Mouse (Mus musculus) lung, embryonic 16.5 days (tissue): ENCODE data around the gene Mllt6. TPM values are rescaled to one million over a fixed set of nuclear protein-coding genes. Genes with fewer than 3 reads are reported as not detected.

Experiments used
- ATAC-seq: fragments of 200-750 bp; cut with Nextera tagmentation; 2 replicates; pipeline ENCODE4 v1.8.0; 2017; ENCODE audit warnings: low read depth, mild to moderate bottlenecking, moderate library complexity
- H3K27ac ChIP-seq: fragments of 300-500 bp; sonication (generic); 2 replicates; pipeline ENCODE4 v1.5.1; 2014; ENCODE audit warnings: mild to moderate bottlenecking, control low read depth, low read length
- H3K27me3 ChIP-seq: fragments of 300-500 bp; sonication (generic); 2 replicates; pipeline ENCODE4 v1.6.1; 2014; ENCODE audit warnings: low read depth, low read length, mixed read lengths; ENCODE audit not compliant: control insufficient read depth, insufficient read depth
- H3K36me3 ChIP-seq: fragments of 300-500 bp; sonication (generic); 2 replicates; pipeline ENCODE4 v1.6.1; 2014; ENCODE audit warnings: low read length; ENCODE audit not compliant: control insufficient read depth, insufficient read depth
- H3K4me1 ChIP-seq: fragments of 300-500 bp; sonication (generic); replicated peaks from 2 replicates; pipeline ENCODE4 v1.6.1; 2014; ENCODE audit warnings: low read length, mixed read lengths; ENCODE audit not compliant: control insufficient read depth, insufficient read depth
- H3K4me2 ChIP-seq: fragments of 300-500 bp; sonication (generic); 2 replicates; pipeline ENCODE4 v1.6.1; 2014; ENCODE audit warnings: low read depth, low read length, control low read depth
- H3K4me3 ChIP-seq: fragments of 300-500 bp; sonication (generic); 2 replicates; pipeline ENCODE4 v1.5.1; 2014; ENCODE audit warnings: mild to moderate bottlenecking, low read length, control low read depth
- H3K9ac ChIP-seq: fragments of 300-500 bp; sonication (generic); 2 replicates; pipeline ENCODE4 v1.6.1; 2014; ENCODE audit warnings: low read length, control low read depth
- H3K9me3 ChIP-seq: fragments of 300-500 bp; sonication (generic); 2 replicates; pipeline ENCODE4 v1.6.1; 2016; ENCODE audit warnings: low read length; ENCODE audit not compliant: control insufficient read depth
- WGBS: fragments of 180-500 bp; shearing (Covaris S2); extraction: QIAGEN DNeasy Blood & Tissue Kit; methylation state at CpG from one replicate; pipeline ENCODE4 v1.1.7; 2014; 5-methylcytosine and 5-hydroxymethylcytosine counted together
- polyA plus RNA-seq: library from polyadenylated mRNA; unstranded; fragments of >200 nt; fragmentation: Nextera tagmentation; extraction: Ambion mirVana; gene quantifications from 2 replicates; pipeline ENCODE4 v1.2.1, GENCODE M21; 2015

Mllt6 gene
- polyA plus RNA-seq, 1 experiment from 2014 or later: 3.4 TPM

- peaks cover 20% of the 10 kb centered on the region for H3K36me3 ChIP-seq
- H3K4me1 ChIP-seq: peaks cover 50% of the 10 kb centered on the region
- ATAC-seq: no peak
- WGBS: 72% methylated on average over 6 of the region's 6 CpGs
- no peak overlapping the region for H3K4me3 ChIP-seq
- H3K9me3 ChIP-seq: no peaks in the 10 kb centered on the region
- H3K9ac ChIP-seq: no peak overlapping the region
- H3K27ac ChIP-seq: peak overlapping the region; percentile 69; the same call in 1 of the 2 replicates
- no peak overlapping the region for H3K4me2 ChIP-seq
- no peaks in the 10 kb centered on the region for H3K27me3 ChIP-seq
Measured at GRCm38 (mm10) chr11:97684063-97684680, 21.0 kb downstream of the Mllt6 start.

GRCm38 (mm10) chr11:97684766-97685165 is 21.6 kb downstream of the Mllt6 start:
- H3K4me2 ChIP-seq: no peak overlapping the region

GRCm38 (mm10) chr11:97685613-97686321 is 22.6 kb downstream of the Mllt6 start, which contains the start of gene Cisd3:
Cisd3 (plus strand) TSS chr11:97685826.
- under 1% methylated on average over 43 of the region's 43 CpGs for WGBS
- H3K27me3 ChIP-seq: no peaks in the 10 kb centered on the region
- peaks cover 43% of the 10 kb centered on the region for H3K4me1 ChIP-seq
- H3K9ac ChIP-seq: peak within 1 kb of the TSS; percentile 63
- H3K9me3 ChIP-seq: no peaks in the 10 kb centered on the region
- peak within 1 kb of the TSS; percentile 69 for H3K27ac ChIP-seq
- peaks cover 16% of the 10 kb centered on the region for H3K36me3 ChIP-seq
- peak within 1 kb of the TSS; percentile 70 for H3K4me2 ChIP-seq
- H3K4me3 ChIP-seq: peak within 1 kb of the TSS; percentile 43
- peak; percentile 86 for ATAC-seq

More at GRCm38 (mm10) chr11:97684766-97685165, 21.6 kb downstream of the Mllt6 start:
- Histone ChIP-seq H3K27ac (peak overlapping the region; percentile 69), H3K4me3 (no peak overlapping the region), H3K27me3 (no peaks in the 10 kb centered on the region), H3K4me1 (peaks cover 50% of the 10 kb centered on the region), H3K9me3 (no peaks in the 10 kb centered on the region), H3K9ac (no peak overlapping the region), H3K36me3 (peaks cover 15% of the 10 kb centered on the region)
- no peak for ATAC-seq
- 28% methylated on average over 7 of the region's 7 CpGs for WGBS

GRCm38 (mm10) chr11:97686322-97686908 is 23.2 kb downstream of the Mllt6 start:
- Histone ChIP-seq H3K36me3 (peaks cover 23% of the 10 kb centered on the region), H3K4me2 (peak overlapping the region; percentile 70), H3K9me3 (no peaks in the 10 kb centered on the region), H3K4me1 (peaks cover 40% of the 10 kb centered on the region), H3K9ac (peak overlapping the region; percentile 63), H3K27ac (peak overlapping the region; percentile 47; the same call in 1 of the 2 replicates), H3K4me3 (peak overlapping the region; percentile 43), H3K27me3 (no peaks in the 10 kb centered on the region)
- 52% methylated on average over 11 of the region's 11 CpGs for WGBS
- no peak for ATAC-seq

- WGBS: 82% methylated on average over 3 of the region's 3 CpGs
- no peak overlapping the region for H3K27ac ChIP-seq
- H3K4me3 ChIP-seq: no peak overlapping the region; the same call in 1 of the 2 replicates
- no peak for ATAC-seq
- no peaks in the 10 kb centered on the region for H3K9me3 ChIP-seq
- H3K36me3 ChIP-seq: peaks cover 25% of the 10 kb centered on the region
- H3K9ac ChIP-seq: peak overlapping the region; percentile 63
- H3K4me1 ChIP-seq: peaks cover 34% of the 10 kb centered on the region
- no peak overlapping the region for H3K4me2 ChIP-seq
- no peaks in the 10 kb centered on the region for H3K27me3 ChIP-seq
Measured at GRCm38 (mm10) chr11:97687061-97687460, 23.8 kb downstream of the Mllt6 start.

GRCm38 (mm10) chr11:97689861-97690260 is 26.6 kb downstream of the Mllt6 start:
- Histone ChIP-seq H3K27ac (no peak overlapping the region), H3K9ac (no peak overlapping the region), H3K4me2 (no peak overlapping the region), H3K36me3 (peaks cover 32% of the 10 kb centered on the region), H3K27me3 (no peaks in the 10 kb centered on the region), H3K4me1 (peaks cover 33% of the 10 kb centered on the region), H3K4me3 (no peak overlapping the region), H3K9me3 (no peaks in the 10 kb centered on the region)
- WGBS: 27% methylated on average over 10 of the region's 10 CpGs
- ATAC-seq: no peak

- Histone ChIP-seq H3K27ac (peak overlapping the region; percentile 90), H3K9me3 (no peaks in the 10 kb centered on the region), H3K36me3 (peaks cover 25% of the 10 kb centered on the region), H3K4me2 (peak overlapping the region; percentile 45), H3K27me3 (no peaks in the 10 kb centered on the region), H3K4me1 (peaks cover 47% of the 10 kb centered on the region), H3K9ac (no peak overlapping the region), H3K4me3 (no peak overlapping the region)
- WGBS: 74% methylated on average over 4 of the region's 4 CpGs
- ATAC-seq: no peak
Measured at GRCm38 (mm10) chr11:97694435-97694834, 31.2 kb downstream of the Mllt6 start.

- peak overlapping the region; percentile 90 for H3K27ac ChIP-seq
- H3K9me3 ChIP-seq: no peaks in the 10 kb centered on the region
- H3K4me1 ChIP-seq: peaks cover 47% of the 10 kb centered on the region
- peak overlapping the region; percentile 45 for H3K4me2 ChIP-seq
- H3K27me3 ChIP-seq: no peaks in the 10 kb centered on the region
- 0 out of 2 replicates have a peak overlapping the region, but pooled peaks have one; percentile 9 for H3K9ac ChIP-seq
- peak overlapping the region; percentile 15; the same call in 1 of the 2 replicates for H3K4me3 ChIP-seq
- WGBS: 40% methylated on average over 17 of the region's 17 CpGs
- H3K36me3 ChIP-seq: peaks cover 25% of the 10 kb centered on the region
- ATAC-seq: peak; percentile 69
Measured at GRCm38 (mm10) chr11:97694921-97695711, 31.9 kb downstream of the Mllt6 start.
